Mouse (Mus musculus) spleen, adult 2 months (tissue): ENCODE measurements around the gene Ubxn4. TPM values are rescaled to one million over a fixed set of nuclear protein-coding genes. Genes with fewer than 3 reads are reported as not detected.

Source experiments
- DNase-seq, 2 experiments: peaks; one replicate each; pipeline versions ENCODE4 v3.0.0 to v3.0.0-alpha.2; 2012 to 2021; ENCODE audit warnings: low spot score in 2 of 2, low read depth in 1 of 2
- H3K27ac ChIP-seq: fragments of 200-500 bp; 2 replicates; pipeline ENCODE4 v1.5.1; 2012; ENCODE audit warnings: low read length, inconsistent platforms; ENCODE audit not compliant: insufficient read depth
- H3K27me3 ChIP-seq: fragments of 200-500 bp; 2 replicates; pipeline ENCODE4 v1.6.1; 2012; ENCODE audit warnings: mild to moderate bottlenecking, moderate library complexity, low read length, inconsistent platforms; ENCODE audit not compliant: control insufficient read depth, insufficient read depth
- H3K36me3 ChIP-seq: fragments of 200-500 bp; 2 replicates; pipeline ENCODE4 v1.6.1; 2012; ENCODE audit warnings: mild to moderate bottlenecking, low read length, inconsistent platforms; ENCODE audit not compliant: control insufficient read depth, insufficient read depth
- H3K4me1 ChIP-seq: fragments of 200-500 bp; 2 replicates; pipeline ENCODE4 v1.6.1; 2011; ENCODE audit warnings: inconsistent platforms; ENCODE audit not compliant: control insufficient read depth, insufficient read depth, insufficient read length
- H3K4me3 ChIP-seq: fragments of 200-500 bp; 2 replicates; pipeline ENCODE4 v1.5.1; 2011; ENCODE audit warnings: mild to moderate bottlenecking, inconsistent platforms; ENCODE audit not compliant: insufficient read depth, insufficient read length; ENCODE audit errors: extremely low read depth
- CTCF ChIP-seq: fragments of 200-500 bp; IDR thresholded peaks from 2 replicates; pipeline ENCODE4 v1.5.1; 2011; ENCODE audit warnings: mild to moderate bottlenecking, inconsistent platforms; ENCODE audit not compliant: insufficient read depth, insufficient read length, insufficient replicate concordance; ENCODE audit errors: extremely low read depth
- POLR2A ChIP-seq: fragments of 200-500 bp; IDR thresholded peaks from 2 replicates; pipeline ENCODE4 v1.6.1; 2011; ENCODE audit warnings: low read depth, low read length, inconsistent platforms
- WGBS: fragments of 180-500 bp; shearing (Covaris S2); methylation state at CpG from one replicate; pipeline ENCODE4 v1.1.7; 2018; 5-methylcytosine and 5-hydroxymethylcytosine counted together
- polyA plus RNA-seq: library from polyadenylated mRNA; depleted of rRNA; stranded (reverse); fragments of >200 nt; gene quantifications from 2 replicates; pipeline ENCODE4 v1.2.3, GENCODE M21; 2012; rRNA removed

The Ubxn4 gene
- 11.7 and 14.2 TPM in 2 replicates for polyA plus RNA-seq

- DNase-seq = no peak
- peak within 1 kb of the TSS; percentile 84 for H3K27ac ChIP-seq
- no peaks in the 10 kb centered on the region for H3K36me3 ChIP-seq
- TF ChIP-seq POLR2A (no peak), CTCF (no peak)
- no peaks in the 10 kb centered on the region for H3K27me3 ChIP-seq
- H3K4me3 ChIP-seq = peak within 1 kb of the TSS; percentile 84
- WGBS = 19% methylated on average over 10 of the region's 10 CpGs
- H3K4me1 ChIP-seq = no peaks in the 10 kb centered on the region
These were observed at the start of gene Ubxn4 for GRCm38 (mm10) chr1:128243627-128243995. TSS of gene Ubxn4 (plus strand) at chr1:128243964.

- TF ChIP-seq CTCF = no peak
- TF ChIP-seq POLR2A = no peak
- H3K4me3 ChIP-seq = no peak overlapping the region
- 96% methylated on average over 2 of the region's 2 CpGs for WGBS
- DNase-seq = no peak
- H3K27ac ChIP-seq = no peak overlapping the region
- no peaks in the 10 kb centered on the region for H3K27me3 ChIP-seq
- peaks cover 12% of the 10 kb centered on the region for H3K36me3 ChIP-seq
- H3K4me1 ChIP-seq = no peaks in the 10 kb centered on the region
These were observed 49.8 kb upstream of the Ubxn4 start for GRCm38 (mm10) chr1:128194011-128194410.

- TF ChIP-seq POLR2A (no peak), CTCF (no peak)
- Histone ChIP-seq H3K4me1 (no peaks in the 10 kb centered on the region), H3K36me3 (peaks cover 11% of the 10 kb centered on the region), H3K4me3 (no peak overlapping the region), H3K27me3 (no peaks in the 10 kb centered on the region), H3K27ac (no peak overlapping the region)
- 79% methylated on average over 1 of the region's 1 CpGs for WGBS
- no peak for DNase-seq
These were observed 46.4 kb upstream of the Ubxn4 start for GRCm38 (mm10) chr1:128197353-128197752.

- H3K4me3 ChIP-seq = no peak overlapping the region
- no peak for TF ChIP-seq CTCF
- no peak for TF ChIP-seq POLR2A
- H3K36me3 ChIP-seq = peaks cover 24% of the 10 kb centered on the region
- H3K27ac ChIP-seq = no peak overlapping the region
- H3K4me1 ChIP-seq = no peaks in the 10 kb centered on the region
- no peak for DNase-seq
- H3K27me3 ChIP-seq = no peaks in the 10 kb centered on the region
- 82% methylated on average over 5 of the region's 5 CpGs for WGBS
These were observed 30.5 kb upstream of the Ubxn4 start for GRCm38 (mm10) chr1:128213261-128213660.

GRCm38 (mm10) chr1:128221886-128222285 lies 21.9 kb upstream of the Ubxn4 start:
- no peaks in the 10 kb centered on the region for H3K27me3 ChIP-seq
- TF ChIP-seq CTCF (no peak), POLR2A (no peak)
- no peaks in the 10 kb centered on the region for H3K4me1 ChIP-seq
- 93% methylated on average over 2 of the region's 2 CpGs for WGBS
- no peak overlapping the region for H3K27ac ChIP-seq
- DNase-seq = no peak
- H3K4me3 ChIP-seq = no peak overlapping the region
- H3K36me3 ChIP-seq = peaks cover 26% of the 10 kb centered on the region

GRCm38 (mm10) chr1:128223304-128223703 lies 20.5 kb upstream of the Ubxn4 start:
- Histone ChIP-seq H3K27me3 (no peaks in the 10 kb centered on the region), H3K36me3 (peaks cover 23% of the 10 kb centered on the region), H3K27ac (no peak overlapping the region), H3K4me3 (no peak overlapping the region), H3K4me1 (no peaks in the 10 kb centered on the region)
- TF ChIP-seq POLR2A = no peak
- no peak for DNase-seq
- 79% methylated on average over 1 of the region's 1 CpGs for WGBS

GRCm38 (mm10) chr1:128235181-128235580 lies 8.6 kb upstream of the Ubxn4 start:
- Histone ChIP-seq H3K27ac (no peak overlapping the region), H3K27me3 (no peaks in the 10 kb centered on the region), H3K4me3 (no peak overlapping the region), H3K4me1 (no peaks in the 10 kb centered on the region), H3K36me3 (peaks cover 30% of the 10 kb centered on the region)
- DNase-seq = no peak
- TF ChIP-seq POLR2A (no peak), CTCF (no peak)
- 94% methylated on average over 4 of the region's 4 CpGs for WGBS
